Mouse (Mus musculus) lung, postnatal 0 days (tissue): ENCODE data around the gene Msi2. TPM values are rescaled to one million over a fixed set of nuclear protein-coding genes. Genes with fewer than 3 reads are reported as not detected.
A peak's percentile ranks its signal among the peaks of the same experiment; 100 is the strongest.

Experiments used
- ATAC-seq: fragments of 200-750 bp; cut with Nextera tagmentation; 2 replicates; pipeline ENCODE4 v1.8.0; 2017; ENCODE audit warnings: moderate library complexity
- DNase-seq: peaks from one replicate; pipeline ENCODE4 v3.0.0-alpha.2; 2016; ENCODE audit warnings: low spot score
- H3K27ac ChIP-seq: fragments of 300-500 bp; sonication (generic); 2 replicates; pipeline ENCODE4 v1.5.1; 2014; ENCODE audit warnings: antibody characterized with exemption, mild to moderate bottlenecking, low read length, mixed read lengths
- H3K27me3 ChIP-seq: fragments of 300-500 bp; sonication (generic); replicated peaks from 2 replicates; pipeline ENCODE4 v1.6.1; 2014; ENCODE audit warnings: low read length, mixed read lengths; ENCODE audit not compliant: insufficient read depth
- H3K36me3 ChIP-seq: fragments of 300-500 bp; sonication (generic); 2 replicates; pipeline ENCODE4 v1.6.1; 2014; ENCODE audit warnings: low read length, mixed read lengths; ENCODE audit not compliant: insufficient read depth
- H3K4me1 ChIP-seq: fragments of 300-500 bp; sonication (generic); 2 replicates; pipeline ENCODE4 v1.6.1; 2014; ENCODE audit warnings: antibody characterized with exemption, low read depth, low read length, mixed read lengths; ENCODE audit not compliant: insufficient read depth
- H3K4me2 ChIP-seq: fragments of 300-500 bp; sonication (generic); replicated peaks from 2 replicates; pipeline ENCODE4 v1.6.1; 2014; ENCODE audit warnings: low read depth, mild to moderate bottlenecking, low read length, moderate library complexity, mixed read lengths
- H3K4me3 ChIP-seq: fragments of 300-500 bp; sonication (generic); 2 replicates; pipeline ENCODE4 v1.5.1; 2014; ENCODE audit warnings: low read depth, low read length
- H3K9ac ChIP-seq: fragments of 300-500 bp; sonication (generic); replicated peaks from 2 replicates; pipeline ENCODE4 v1.6.1; 2014; ENCODE audit warnings: low read depth, mild to moderate bottlenecking
- H3K9me3 ChIP-seq: fragments of 300-500 bp; sonication (generic); 2 replicates; pipeline ENCODE4 v1.6.1; 2016; ENCODE audit warnings: low read length, mixed read lengths
- CTCF ChIP-seq: IDR thresholded peaks from 2 replicates; pipeline ENCODE4 v1.5.1; 2016; ENCODE audit warnings: antibody characterized with exemption, mild to moderate bottlenecking
- EP300 ChIP-seq: IDR thresholded peaks from 2 replicates; pipeline ENCODE4 v1.6.1; 2016; ENCODE audit warnings: antibody characterized with exemption, mild to moderate bottlenecking, control low read depth
- WGBS: fragments of 180-500 bp; shearing (Covaris S2); extraction: QIAGEN DNeasy Blood & Tissue Kit; methylation state at CpG from one replicate; pipeline ENCODE4 v1.1.7; 2014; 5-methylcytosine and 5-hydroxymethylcytosine counted together
- polyA plus RNA-seq: library from polyadenylated mRNA; unstranded; fragments of >200 nt; fragmentation: Nextera tagmentation; extraction: Ambion mirVana; gene quantifications from 2 replicates; pipeline ENCODE4 v1.2.1, GENCODE M21; 2015

Msi2 gene
- polyA plus RNA-seq, 1 experiment from 2014 or later = 12.6 TPM

GRCm38 (mm10) chr11:88587710-88588109 is 130.6 kb downstream of the Msi2 start:
- DNase-seq = no peak
- H3K9me3 ChIP-seq = no peaks in the 10 kb centered on the region
- no peak overlapping the region for H3K4me3 ChIP-seq
- H3K9ac ChIP-seq = no peak overlapping the region
- ATAC-seq = no peak
- H3K4me2 ChIP-seq = no peak overlapping the region
- no peak overlapping the region for H3K27ac ChIP-seq
- H3K4me1 ChIP-seq = peaks cover 27% of the 10 kb centered on the region
- H3K36me3 ChIP-seq = no peaks in the 10 kb centered on the region
- no peaks in the 10 kb centered on the region for H3K27me3 ChIP-seq
- WGBS = 87% methylated on average over 5 of the region's 5 CpGs
- TF ChIP-seq EP300 (no peak), CTCF (no peak)

DNA sequence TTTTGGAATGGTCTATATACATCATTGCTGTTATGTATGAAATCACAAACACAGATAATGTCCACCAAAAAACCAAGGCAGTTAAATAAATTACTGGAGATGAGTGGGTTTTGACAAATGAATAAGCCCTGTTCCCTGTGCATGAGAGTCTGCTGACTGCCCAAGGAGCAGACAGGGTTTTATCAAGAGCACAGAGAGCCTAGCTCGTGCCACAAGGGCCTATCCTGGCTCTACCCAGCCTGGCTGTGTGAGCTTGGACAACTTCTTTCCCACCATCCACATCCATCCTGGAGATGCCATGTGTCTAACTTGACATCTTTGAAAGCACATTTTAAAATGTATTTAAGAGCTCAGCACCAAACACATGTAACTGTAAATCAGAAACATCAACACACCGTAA is 132.4 kb downstream of the Msi2 start:
- H3K36me3 ChIP-seq = no peaks in the 10 kb centered on the region
- TF ChIP-seq CTCF (no peak), EP300 (no peak)
- ATAC-seq = no peak
- DNase-seq = no peak
- no peaks in the 10 kb centered on the region for H3K9me3 ChIP-seq
- H3K4me3 ChIP-seq = no peak overlapping the region
- H3K4me1 ChIP-seq = peaks cover 35% of the 10 kb centered on the region
- no peak overlapping the region for H3K9ac ChIP-seq
- H3K4me2 ChIP-seq = no peak overlapping the region
- no peaks in the 10 kb centered on the region for H3K27me3 ChIP-seq
- WGBS = 70% methylated on average over 2 of the region's 2 CpGs
- H3K27ac ChIP-seq = no peak overlapping the region

DNA sequence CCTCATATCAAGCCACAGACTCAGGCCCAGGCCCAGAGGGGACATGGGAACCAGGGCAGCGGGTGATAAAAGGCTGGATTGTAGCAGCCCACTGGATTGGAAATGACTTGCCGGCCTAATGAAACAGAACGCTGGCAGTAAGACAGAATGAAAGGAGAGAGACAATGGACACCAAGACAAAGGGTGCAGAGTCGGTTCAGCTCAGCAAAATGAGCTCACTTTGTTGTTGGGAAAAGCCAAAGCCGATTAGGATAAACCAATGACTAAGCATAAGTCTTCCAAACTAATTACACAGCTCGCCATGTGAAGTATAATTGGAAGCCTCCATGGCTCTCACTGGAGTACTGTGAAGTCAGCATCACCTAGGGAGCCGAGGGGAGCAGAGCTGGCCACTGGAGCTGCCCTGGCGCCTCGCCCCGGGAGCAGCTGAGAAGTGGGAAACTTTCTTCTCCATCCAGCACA is 133.1 kb downstream of the Msi2 start:
- H3K4me1 ChIP-seq = peaks cover 32% of the 10 kb centered on the region; the same call in 1 of the 2 replicates
- DNase-seq = peak; percentile 37
- peak overlapping the region; percentile 72 for H3K27ac ChIP-seq
- no peak overlapping the region for H3K4me3 ChIP-seq
- ATAC-seq = no peak
- H3K9ac ChIP-seq = no peak overlapping the region
- TF ChIP-seq EP300 = no peak
- no peak for TF ChIP-seq CTCF
- H3K4me2 ChIP-seq = no peak overlapping the region
- H3K9me3 ChIP-seq = no peaks in the 10 kb centered on the region
- WGBS = 31% methylated on average over 10 of the region's 10 CpGs
- no peaks in the 10 kb centered on the region for H3K27me3 ChIP-seq
- no peaks in the 10 kb centered on the region for H3K36me3 ChIP-seq

DNA sequence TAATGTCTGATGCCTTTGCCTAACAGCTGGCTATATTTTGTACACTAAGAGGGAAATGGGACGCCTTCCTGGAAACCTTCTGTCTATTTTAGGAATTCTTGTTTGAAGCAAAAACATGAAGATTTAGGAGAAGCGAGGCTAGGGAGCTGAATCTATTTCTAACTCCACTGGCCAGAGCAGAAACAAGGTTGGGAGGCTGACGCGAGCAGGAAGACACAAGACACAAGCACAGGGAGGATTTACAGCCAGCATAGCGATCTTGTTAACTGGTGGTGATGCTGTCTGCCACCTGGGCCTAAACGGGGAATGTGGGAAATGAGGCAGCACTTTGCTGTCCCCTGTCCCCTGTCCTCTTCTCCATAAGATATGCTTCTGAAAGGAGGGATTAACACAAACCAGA is 134.4 kb downstream of the Msi2 start:
- H3K36me3 ChIP-seq = no peaks in the 10 kb centered on the region
- peak overlapping the region; percentile 33; the same call in 1 of the 2 replicates for H3K27ac ChIP-seq
- WGBS = 30% methylated on average over 6 of the region's 6 CpGs
- no peak overlapping the region for H3K9ac ChIP-seq
- H3K4me2 ChIP-seq = no peak overlapping the region
- no peaks in the 10 kb centered on the region for H3K9me3 ChIP-seq
- ATAC-seq (no peak), DNase-seq (no peak)
- TF ChIP-seq EP300 (no peak), CTCF (no peak)
- H3K27me3 ChIP-seq = no peaks in the 10 kb centered on the region
- no peak overlapping the region for H3K4me3 ChIP-seq
- peaks cover 32% of the 10 kb centered on the region; the same call in 1 of the 2 replicates for H3K4me1 ChIP-seq

- Histone ChIP-seq H3K4me1 (peaks cover 32% of the 10 kb centered on the region; the same call in 1 of the 2 replicates), H3K9me3 (no peaks in the 10 kb centered on the region), H3K4me2 (no peak overlapping the region), H3K4me3 (no peak overlapping the region), H3K27me3 (no peaks in the 10 kb centered on the region), H3K36me3 (no peaks in the 10 kb centered on the region), H3K27ac (0 out of 2 replicates have a peak overlapping the region, but pooled peaks have one; percentile 54), H3K9ac (no peak overlapping the region)
- ATAC-seq = no peak
- DNase-seq = no peak
- TF ChIP-seq CTCF (no peak), EP300 (no peak)
- 24% methylated on average over 8 of the region's 8 CpGs for WGBS
Measured at GRCm38 (mm10) chr11:88583259-88583833, 135.0 kb downstream of the Msi2 start.

DNA sequence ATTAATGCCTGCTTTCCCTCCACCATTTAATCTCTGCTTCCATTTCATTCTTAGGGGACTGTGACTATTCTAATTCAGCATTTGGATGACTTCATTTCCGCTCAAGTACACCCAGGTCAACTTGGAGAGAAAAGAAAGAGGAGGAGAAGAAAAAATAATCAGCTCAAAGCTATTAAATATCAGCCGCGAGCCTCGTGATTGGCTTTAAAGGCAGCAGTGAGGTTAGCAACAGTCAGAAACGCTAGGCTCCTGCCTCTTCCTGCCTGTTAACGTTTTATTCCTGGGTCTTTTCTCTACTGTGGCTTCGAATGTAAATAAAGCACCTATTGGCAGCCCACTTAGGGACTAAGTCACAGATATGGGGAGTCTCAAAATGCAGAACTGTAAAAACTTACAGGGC is 135.5 kb downstream of the Msi2 start:
- no peak for TF ChIP-seq EP300
- no peak for TF ChIP-seq CTCF
- Histone ChIP-seq H3K4me2 (no peak overlapping the region), H3K9ac (no peak overlapping the region), H3K4me3 (no peak overlapping the region), H3K27me3 (no peaks in the 10 kb centered on the region), H3K36me3 (no peaks in the 10 kb centered on the region), H3K4me1 (peaks cover 32% of the 10 kb centered on the region; the same call in 1 of the 2 replicates), H3K9me3 (no peaks in the 10 kb centered on the region), H3K27ac (peak overlapping the region; percentile 54)
- DNase-seq (peak; percentile 49), ATAC-seq (0 out of 2 replicates have a peak, but pooled peaks have one; percentile 8)
- 13% methylated on average over 7 of the region's 7 CpGs for WGBS
